Mouse (Mus musculus) ES-Bruce4 (cell line): ENCODE data around the gene Lmln. TPM values are rescaled to one million over a fixed set of nuclear protein-coding genes. Genes with fewer than 3 reads are reported as not detected.

ENCODE experiments used
- H3K27ac ChIP-seq: 2 replicates; pipeline ENCODE4 v1.5.1; 2012; ENCODE audit warnings: low read length, inconsistent platforms; ENCODE audit not compliant: insufficient read depth
- H3K27me3 ChIP-seq: 2 replicates; pipeline ENCODE4 v1.6.1; 2012; ENCODE audit warnings: mild to moderate bottlenecking, low read length, inconsistent platforms; ENCODE audit not compliant: control insufficient read depth, poor library complexity, insufficient read depth, severe bottlenecking
- H3K36me3 ChIP-seq: 2 replicates; pipeline ENCODE4 v1.6.1; 2012; ENCODE audit warnings: inconsistent platforms, mild to moderate bottlenecking, low read length, moderate library complexity; ENCODE audit not compliant: control insufficient read depth, poor library complexity, insufficient read depth, severe bottlenecking
- H3K4me1 ChIP-seq: one replicate; pipeline ENCODE4 v1.8.1; 2011; ENCODE audit warnings: low read length; ENCODE audit not compliant: control insufficient read depth, insufficient read depth
- H3K4me3 ChIP-seq: 2 replicates; pipeline ENCODE4 v1.5.1; 2011; ENCODE audit warnings: low read depth, mild to moderate bottlenecking, low read length
- H3K9ac ChIP-seq: 2 replicates; pipeline ENCODE4 v1.6.1; 2012; ENCODE audit warnings: low read depth, mild to moderate bottlenecking, inconsistent platforms; ENCODE audit not compliant: poor library complexity, severe bottlenecking
- H3K9me3 ChIP-seq: replicated peaks from 2 replicates; pipeline ENCODE4 v1.6.1; 2012; ENCODE audit warnings: mild to moderate bottlenecking, low read length, inconsistent platforms; ENCODE audit not compliant: control insufficient read depth, poor library complexity, insufficient read depth, severe bottlenecking
- CTCF ChIP-seq: IDR thresholded peaks from one replicate; pipeline ENCODE4 v1.8.1; 2011; ENCODE audit warnings: low read depth, low read length
- EP300 ChIP-seq: IDR thresholded peaks from 2 replicates; pipeline ENCODE4 v1.6.1; 2011; ENCODE audit warnings: low read depth, low read length; ENCODE audit not compliant: insufficient read depth
- POLR2A ChIP-seq: IDR thresholded peaks from one replicate; pipeline ENCODE4 v1.8.1; 2011; ENCODE audit warnings: low read length; ENCODE audit not compliant: insufficient read depth
- polyA plus RNA-seq: library from polyadenylated mRNA; stranded (reverse); fragments of >200 nt; gene quantifications from 2 replicates; pipeline ENCODE4 v1.2.4, GENCODE M21; 2011; ENCODE audit warnings: low read depth; ENCODE audit not compliant: missing spikeins, insufficient read depth, insufficient read length

The Lmln gene
- polyA plus RNA-seq, 1 experiment = 5.4 TPM

DNA sequence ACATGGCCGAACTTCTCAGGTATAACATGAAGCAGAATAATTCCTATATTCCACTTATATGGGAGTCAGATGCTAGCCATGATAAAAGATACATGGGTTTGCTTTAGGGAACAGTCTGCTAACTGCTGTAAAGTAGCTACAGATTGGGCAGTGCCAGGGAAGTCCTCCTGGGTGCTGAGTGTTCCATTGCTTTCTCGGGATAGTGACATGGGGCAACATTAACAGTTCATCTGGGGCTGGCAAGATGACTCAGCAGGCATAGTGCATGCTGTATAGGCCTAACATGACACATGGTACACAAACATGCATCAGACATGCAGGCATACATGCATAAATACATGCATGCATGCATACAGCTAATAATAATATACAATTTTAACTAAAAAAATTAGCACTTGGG is 21.7 kb downstream of the Lmln start:
- H3K4me1 ChIP-seq = no peaks in the 10 kb centered on the region
- no peaks in the 10 kb centered on the region for H3K36me3 ChIP-seq

DNA sequence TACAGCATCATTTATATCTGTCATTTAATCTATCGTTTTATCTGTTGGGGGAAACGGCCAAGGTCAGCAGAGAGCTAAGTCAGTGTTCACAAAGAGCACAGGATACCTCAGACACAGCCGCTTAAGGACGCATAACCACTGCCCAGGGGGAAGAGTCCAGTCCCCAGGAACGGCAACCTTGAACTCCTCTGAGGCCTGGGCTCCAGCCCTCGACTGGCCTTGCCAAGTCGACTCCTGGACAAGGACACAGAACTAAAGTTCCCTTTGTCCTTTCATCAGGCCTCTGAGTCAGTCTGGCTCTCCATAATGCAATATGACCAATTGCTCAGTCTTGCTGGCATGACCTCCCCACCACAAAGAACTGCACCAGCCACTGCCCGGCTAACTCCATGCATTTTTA is 23.3 kb downstream of the Lmln start:
- no peak for TF ChIP-seq POLR2A
- no peak for TF ChIP-seq CTCF
- TF ChIP-seq EP300 = no peak

More for the DNA sequence above, 21.7 kb downstream of the Lmln start:
- TF ChIP-seq EP300 = no peak
- no peak for TF ChIP-seq CTCF
- no peak for TF ChIP-seq POLR2A
- Histone ChIP-seq H3K27ac (no peak overlapping the region), H3K9ac (no peak overlapping the region), H3K27me3 (no peaks in the 10 kb centered on the region), H3K4me3 (no peak overlapping the region), H3K9me3 (no peaks in the 10 kb centered on the region)

DNA sequence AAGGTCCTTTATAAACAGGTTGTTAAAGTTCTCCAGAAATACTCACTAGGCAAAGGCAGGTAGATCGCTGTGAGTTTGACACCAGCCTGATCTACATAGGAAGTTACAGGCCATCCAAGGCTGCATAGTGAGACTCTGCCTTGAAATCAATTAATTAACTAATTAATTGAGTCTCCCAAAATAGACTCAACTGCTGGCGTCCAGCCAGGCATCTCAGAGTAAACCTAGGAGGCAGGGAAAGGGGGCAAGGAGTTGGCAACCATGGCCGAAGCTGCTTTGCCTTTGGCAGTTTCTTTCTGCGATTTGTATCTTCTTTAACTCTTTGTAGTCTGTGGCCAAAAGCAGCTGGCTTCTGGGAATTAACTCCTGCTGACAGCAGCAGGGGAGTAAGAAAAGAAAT is 51.4 kb downstream of the Lmln start:
- H3K27me3 ChIP-seq = no peaks in the 10 kb centered on the region
- no peaks in the 10 kb centered on the region for H3K4me1 ChIP-seq
- no peak overlapping the region for H3K4me3 ChIP-seq
- H3K9me3 ChIP-seq = no peaks in the 10 kb centered on the region
- H3K9ac ChIP-seq = no peak overlapping the region
- H3K27ac ChIP-seq = no peak overlapping the region
- H3K36me3 ChIP-seq = no peaks in the 10 kb centered on the region
- TF ChIP-seq POLR2A (no peak), CTCF (no peak), EP300 (no peak)

More for the DNA sequence above, 23.3 kb downstream of the Lmln start:
- Histone ChIP-seq H3K36me3 (no peaks in the 10 kb centered on the region), H3K9ac (no peak overlapping the region), H3K9me3 (no peaks in the 10 kb centered on the region), H3K27me3 (no peaks in the 10 kb centered on the region), H3K4me3 (no peak overlapping the region), H3K4me1 (no peaks in the 10 kb centered on the region), H3K27ac (no peak overlapping the region)

DNA sequence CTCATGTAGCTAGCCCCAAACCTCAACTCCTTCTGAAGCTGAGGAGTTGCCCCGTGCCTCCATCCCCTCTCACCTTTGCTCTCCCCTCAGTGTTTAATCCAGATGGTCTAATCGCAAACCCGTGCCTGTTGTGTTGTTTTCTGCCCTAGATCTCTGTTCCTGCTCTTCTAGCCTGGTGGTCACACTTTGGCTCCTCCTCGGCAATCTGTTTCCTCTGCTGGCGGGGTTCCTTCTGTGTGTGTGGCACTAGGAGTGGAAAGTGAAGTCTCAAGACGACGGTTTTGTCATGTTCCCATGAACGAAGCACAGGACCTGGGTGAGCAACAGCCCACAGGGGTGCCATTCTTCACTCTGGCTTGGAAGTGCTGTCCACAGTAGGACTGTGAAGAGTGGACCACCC is 61.1 kb downstream of the Lmln start:
- TF ChIP-seq EP300 = no peak
- no peak for TF ChIP-seq CTCF
- TF ChIP-seq POLR2A = no peak
- no peak overlapping the region for H3K27ac ChIP-seq
- H3K4me3 ChIP-seq = no peak overlapping the region
- no peaks in the 10 kb centered on the region for H3K9me3 ChIP-seq
- no peak overlapping the region for H3K9ac ChIP-seq
- H3K4me1 ChIP-seq = no peaks in the 10 kb centered on the region
- H3K27me3 ChIP-seq = no peaks in the 10 kb centered on the region
- H3K36me3 ChIP-seq = peaks cover 3% of the 10 kb centered on the region; the same call in 1 of the 2 replicates

DNA sequence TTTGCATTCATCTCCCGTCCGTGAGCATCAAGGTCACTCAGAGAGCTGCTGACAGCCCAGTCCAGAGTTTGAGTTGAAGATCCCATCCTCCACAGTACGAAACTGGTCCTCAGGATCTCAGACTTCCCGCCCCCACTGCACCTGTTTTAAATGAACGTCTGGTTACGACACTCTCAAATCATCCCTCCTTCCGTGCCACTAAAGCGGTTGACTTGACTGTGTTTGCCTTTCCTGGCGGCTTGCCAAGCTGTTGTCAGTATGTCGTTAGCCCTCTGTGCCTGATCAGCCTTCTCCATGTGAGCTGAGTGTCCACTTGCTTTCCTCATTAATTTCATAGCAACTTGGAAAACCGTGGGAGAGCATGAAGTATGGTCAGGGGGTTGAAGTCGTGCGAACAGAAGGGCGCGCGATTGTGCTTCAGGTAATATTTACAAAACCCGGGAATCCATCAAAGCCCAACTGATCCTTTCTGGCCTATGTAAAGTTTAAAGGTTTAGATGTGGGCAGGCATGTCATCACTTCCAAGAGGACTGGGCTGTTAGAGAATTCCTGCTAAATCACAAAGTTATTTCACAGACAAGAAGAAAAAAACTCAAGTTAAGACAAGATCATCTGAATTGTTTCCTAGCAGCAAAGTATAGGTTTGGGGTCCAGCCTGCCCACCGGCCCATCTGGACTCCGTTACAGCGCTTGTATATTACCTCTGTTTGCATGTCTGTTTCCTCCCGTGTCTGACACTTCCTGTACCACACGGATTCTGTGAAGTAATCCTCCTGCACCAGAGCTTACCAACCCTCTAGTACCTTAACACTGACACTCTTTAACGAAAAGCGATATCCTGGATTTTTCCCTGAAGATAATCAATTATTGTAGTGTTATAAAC is 61.9 kb downstream of the Lmln start:
- no peaks in the 10 kb centered on the region for H3K9me3 ChIP-seq

DNA sequence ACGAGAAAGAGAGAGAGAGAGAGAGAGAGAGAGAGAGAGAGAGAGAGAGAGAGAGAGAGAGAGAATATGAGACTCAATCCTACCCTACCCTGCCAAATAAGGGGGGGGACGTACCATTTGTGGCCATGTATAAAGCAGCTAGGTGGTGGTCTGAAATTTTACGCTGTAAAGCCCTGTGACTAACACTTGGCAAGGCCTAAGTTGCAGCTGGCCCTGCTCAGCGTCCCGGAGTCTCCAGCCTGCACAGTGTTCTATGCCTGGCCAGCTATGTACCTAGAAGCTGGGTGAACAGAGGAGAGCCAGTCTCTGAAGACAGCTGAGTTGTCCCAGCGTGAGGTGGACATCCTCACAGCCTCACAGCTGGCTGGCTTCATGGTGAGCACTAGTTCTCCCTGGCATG is 64.7 kb downstream of the Lmln start:
- Histone ChIP-seq H3K4me3 (no peak overlapping the region), H3K9ac (no peak overlapping the region), H3K36me3 (peaks cover 3% of the 10 kb centered on the region; the same call in 1 of the 2 replicates), H3K9me3 (no peaks in the 10 kb centered on the region), H3K27me3 (no peaks in the 10 kb centered on the region), H3K4me1 (peaks cover 2% of the 10 kb centered on the region), H3K27ac (no peak overlapping the region)
- no peak for TF ChIP-seq EP300
- no peak for TF ChIP-seq CTCF
- TF ChIP-seq POLR2A = no peak

More for the DNA sequence above, 61.9 kb downstream of the Lmln start:
- Histone ChIP-seq H3K27me3 (no peaks in the 10 kb centered on the region), H3K9ac (no peak overlapping the region), H3K36me3 (peaks cover 3% of the 10 kb centered on the region; the same call in 1 of the 2 replicates), H3K4me3 (no peak overlapping the region), H3K4me1 (no peaks in the 10 kb centered on the region), H3K27ac (no peak overlapping the region)
- TF ChIP-seq CTCF = no peak
- no peak for TF ChIP-seq EP300
- no peak for TF ChIP-seq POLR2A
